Mouse (Mus musculus) hindbrain, embryonic 10.5 days (tissue): ENCODE measurements around the gene Frmd5. TPM values are rescaled to one million over a fixed set of nuclear protein-coding genes. Genes with fewer than 3 reads are reported as not detected.

Experiments used
- DNase-seq: peaks from one replicate; pipeline ENCODE4 v3.0.0-alpha.2; 2017; ENCODE audit warnings: low spot score
- H3K27ac ChIP-seq: fragments of 300-500 bp; sonication (generic); 2 replicates; pipeline ENCODE4 v1.5.1; 2016; ENCODE audit warnings: mild to moderate bottlenecking, moderate library complexity
- H3K27me3 ChIP-seq: fragments of 300-500 bp; sonication (generic); 2 replicates; pipeline ENCODE4 v1.6.1; 2016; ENCODE audit warnings: mild to moderate bottlenecking; ENCODE audit not compliant: poor library complexity, insufficient read depth, severe bottlenecking
- H3K36me3 ChIP-seq: fragments of 300-500 bp; sonication (generic); 2 replicates; pipeline ENCODE4 v1.6.1; 2016; ENCODE audit warnings: mild to moderate bottlenecking, moderate library complexity
- H3K4me1 ChIP-seq: fragments of 300-500 bp; sonication (generic); replicated peaks from 2 replicates; pipeline ENCODE4 v1.6.1; 2016; ENCODE audit warnings: mild to moderate bottlenecking
- H3K4me3 ChIP-seq: fragments of 300-500 bp; sonication (generic); 2 replicates; pipeline ENCODE4 v1.5.1; 2016; ENCODE audit warnings: mild to moderate bottlenecking, moderate library complexity
- H3K9me3 ChIP-seq: fragments of 300-500 bp; sonication (generic); 2 replicates; pipeline ENCODE4 v1.6.1; 2016; ENCODE audit warnings: mild to moderate bottlenecking, moderate library complexity
- WGBS: fragments of 180-500 bp; shearing (Covaris S2); methylation state at CpG from one replicate; pipeline ENCODE4 v1.1.7; 2016; 5-methylcytosine and 5-hydroxymethylcytosine counted together
- polyA plus RNA-seq: library from polyadenylated mRNA; unstranded; fragments of >200 nt; fragmentation: Nextera tagmentation; extraction: Ambion mirVana; gene quantifications from 2 replicates; pipeline ENCODE4 v1.2.1, GENCODE M21; 2016

Frmd5 gene
- polyA plus RNA-seq, 1 experiment from 2014 or later = 15.3 TPM

DNA sequence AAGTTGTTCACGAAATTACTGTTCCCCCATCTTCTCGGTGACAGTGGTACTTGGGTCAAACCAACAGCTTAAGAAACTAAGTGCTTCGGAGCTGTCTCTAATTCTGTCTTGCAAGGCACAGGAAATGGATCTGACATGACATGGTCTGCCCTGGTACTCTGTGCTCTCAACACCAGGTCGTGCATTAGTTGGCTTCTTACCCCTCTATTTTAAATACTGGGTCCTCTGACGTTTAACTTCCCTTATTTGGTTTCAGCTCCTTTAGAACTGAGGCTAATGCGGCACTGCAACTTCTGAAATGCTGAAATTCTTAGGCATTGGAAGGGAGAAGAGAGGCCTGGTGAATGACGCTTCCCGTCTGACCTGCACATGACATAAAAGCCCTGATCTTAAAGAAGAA is 48.6 kb downstream of the Frmd5 start:
- Histone ChIP-seq H3K36me3 (no peaks in the 10 kb centered on the region), H3K9me3 (no peaks in the 10 kb centered on the region), H3K27ac (no peak overlapping the region), H3K27me3 (no peaks in the 10 kb centered on the region), H3K4me1 (peaks cover 20% of the 10 kb centered on the region), H3K4me3 (no peak overlapping the region)
- WGBS = 90% methylated on average over 8 of the region's 8 CpGs
- DNase-seq = no peak

- Histone ChIP-seq H3K27ac (no peak overlapping the region), H3K27me3 (no peaks in the 10 kb centered on the region), H3K4me3 (no peak overlapping the region), H3K9me3 (no peaks in the 10 kb centered on the region), H3K4me1 (peaks cover 20% of the 10 kb centered on the region), H3K36me3 (no peaks in the 10 kb centered on the region)
- 93% methylated on average over 1 of the region's 1 CpGs for WGBS
- DNase-seq = no peak
Observed at GRCm38 (mm10) chr2:121756336-121756735, 50.6 kb downstream of the Frmd5 start.

DNA sequence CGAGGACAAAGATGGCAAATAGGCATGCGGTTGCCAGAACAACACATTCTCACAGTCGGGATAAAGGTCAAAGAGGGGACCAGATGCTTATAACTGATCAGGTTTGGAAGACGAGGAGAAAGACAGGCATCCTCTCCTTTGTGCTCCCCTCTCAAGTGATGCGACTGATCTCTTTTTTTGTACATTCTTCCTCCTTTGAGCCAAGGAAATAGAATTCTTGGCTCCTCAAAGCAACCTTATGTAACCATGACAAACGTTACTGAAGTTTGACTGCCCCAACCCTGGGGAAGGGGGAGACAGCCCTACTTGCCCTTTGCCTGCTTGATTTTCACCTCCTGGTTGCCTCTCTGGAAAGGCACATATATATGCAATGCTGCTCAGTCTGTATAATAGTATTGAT is 51.8 kb downstream of the Frmd5 start:
- peak overlapping the region; percentile 19; the same call in 1 of the 2 replicates for H3K27ac ChIP-seq
- H3K27me3 ChIP-seq = no peaks in the 10 kb centered on the region
- no peak for DNase-seq
- WGBS = 16% methylated on average over 6 of the region's 6 CpGs
- H3K9me3 ChIP-seq = no peaks in the 10 kb centered on the region
- H3K36me3 ChIP-seq = no peaks in the 10 kb centered on the region
- no peak overlapping the region for H3K4me3 ChIP-seq
- peaks cover 20% of the 10 kb centered on the region for H3K4me1 ChIP-seq

- Histone ChIP-seq H3K4me3 (no peak overlapping the region), H3K9me3 (peaks cover 6% of the 10 kb centered on the region; the same call in 1 of the 2 replicates), H3K27ac (no peak overlapping the region), H3K36me3 (no peaks in the 10 kb centered on the region), H3K4me1 (peaks cover 13% of the 10 kb centered on the region), H3K27me3 (no peaks in the 10 kb centered on the region)
- 91% methylated on average over 6 of the region's 6 CpGs for WGBS
- DNase-seq = no peak
Observed at GRCm38 (mm10) chr2:121750121-121750520, 56.8 kb downstream of the Frmd5 start.

GRCm38 (mm10) chr2:121741151-121741550 is 65.7 kb downstream of the Frmd5 start:
- H3K4me1 ChIP-seq = no peaks in the 10 kb centered on the region
- no peaks in the 10 kb centered on the region for H3K36me3 ChIP-seq
- WGBS = 94% methylated on average over 2 of the region's 2 CpGs
- no peaks in the 10 kb centered on the region for H3K27me3 ChIP-seq
- no peak overlapping the region for H3K4me3 ChIP-seq
- H3K9me3 ChIP-seq = peaks cover 4% of the 10 kb centered on the region; the same call in 1 of the 2 replicates
- no peak overlapping the region for H3K27ac ChIP-seq
- DNase-seq = no peak

- no peak for DNase-seq
- Histone ChIP-seq H3K9me3 (no peaks in the 10 kb centered on the region), H3K27me3 (no peaks in the 10 kb centered on the region), H3K27ac (no peak overlapping the region), H3K4me3 (no peak overlapping the region), H3K36me3 (no peaks in the 10 kb centered on the region), H3K4me1 (no peaks in the 10 kb centered on the region)
- WGBS = 90% methylated on average over 4 of the region's 4 CpGs
Observed at GRCm38 (mm10) chr2:121739410-121739809, 67.5 kb downstream of the Frmd5 start.

- H3K27me3 ChIP-seq = no peaks in the 10 kb centered on the region
- H3K4me1 ChIP-seq = no peaks in the 10 kb centered on the region
- H3K9me3 ChIP-seq = no peaks in the 10 kb centered on the region
- H3K4me3 ChIP-seq = no peak overlapping the region
- 74% methylated on average over 7 of the region's 7 CpGs for WGBS
- DNase-seq = no peak
- H3K27ac ChIP-seq = no peak overlapping the region
- no peaks in the 10 kb centered on the region for H3K36me3 ChIP-seq
Observed at GRCm38 (mm10) chr2:121733426-121733825, 73.5 kb downstream of the Frmd5 start.

DNA sequence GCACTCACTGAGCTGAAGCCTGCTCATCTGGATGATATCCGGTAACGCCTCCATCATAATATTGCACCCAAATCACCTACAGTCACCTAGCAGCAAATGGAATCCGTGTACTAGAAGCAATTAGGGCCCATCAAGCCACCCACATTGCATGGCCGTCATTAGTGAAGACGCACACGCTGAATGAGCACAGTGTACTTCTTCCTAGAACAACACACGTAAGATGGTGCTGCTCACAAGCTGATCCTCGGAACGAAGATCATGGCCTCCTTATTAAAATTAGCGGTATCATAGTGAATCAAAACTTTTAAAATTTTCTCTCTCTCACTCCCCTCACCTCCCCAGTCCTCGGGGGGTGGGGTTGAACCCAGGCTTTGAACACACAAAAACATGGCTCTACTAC is 76.4 kb downstream of the Frmd5 start:
- no peaks in the 10 kb centered on the region for H3K9me3 ChIP-seq
- H3K27me3 ChIP-seq = no peaks in the 10 kb centered on the region
- no peak overlapping the region for H3K4me3 ChIP-seq
- H3K4me1 ChIP-seq = no peaks in the 10 kb centered on the region
- no peak overlapping the region for H3K27ac ChIP-seq
- WGBS = 95% methylated on average over 11 of the region's 11 CpGs
- H3K36me3 ChIP-seq = no peaks in the 10 kb centered on the region
- no peak for DNase-seq

- Histone ChIP-seq H3K27ac (no peak overlapping the region), H3K4me3 (no peak overlapping the region), H3K36me3 (no peaks in the 10 kb centered on the region), H3K4me1 (no peaks in the 10 kb centered on the region), H3K9me3 (no peaks in the 10 kb centered on the region), H3K27me3 (no peaks in the 10 kb centered on the region)
- DNase-seq = no peak
- WGBS = 83% methylated on average over 9 of the region's 9 CpGs
Observed at GRCm38 (mm10) chr2:121728907-121729575, 77.8 kb downstream of the Frmd5 start.

- H3K9me3 ChIP-seq = no peaks in the 10 kb centered on the region
- WGBS = 89% methylated on average over 4 of the region's 4 CpGs
- no peak for DNase-seq
Observed at GRCm38 (mm10) chr2:121724866-121725265, 82.0 kb downstream of the Frmd5 start.

DNA sequence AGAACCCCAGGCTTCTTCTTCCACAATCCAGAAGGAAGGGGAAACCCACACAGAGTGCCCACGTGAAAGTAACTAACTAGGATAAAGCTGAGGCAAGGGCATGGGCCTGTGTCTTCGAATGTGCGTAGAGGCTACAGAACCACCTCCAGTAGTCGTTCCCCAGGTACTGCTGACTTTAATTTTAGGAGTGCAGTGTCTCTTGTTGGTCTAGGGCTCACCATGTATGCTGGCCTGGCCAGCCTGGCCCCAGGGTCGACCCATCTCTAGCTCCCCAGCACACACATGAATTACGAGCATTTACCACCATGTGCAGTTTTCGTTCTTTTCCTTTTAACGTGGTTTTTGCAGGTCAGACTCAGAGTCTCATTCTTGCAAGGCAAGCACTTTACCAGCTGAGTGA is 83.1 kb downstream of the Frmd5 start:
- WGBS = 90% methylated on average over 8 of the region's 8 CpGs
- Histone ChIP-seq H3K27ac (no peak overlapping the region), H3K4me3 (no peak overlapping the region), H3K36me3 (no peaks in the 10 kb centered on the region), H3K27me3 (no peaks in the 10 kb centered on the region), H3K4me1 (peaks cover 4% of the 10 kb centered on the region; the same call in 1 of the 2 replicates), H3K9me3 (no peaks in the 10 kb centered on the region)
- no peak for DNase-seq

More at GRCm38 (mm10) chr2:121724866-121725265, 82.0 kb downstream of the Frmd5 start:
- no peak overlapping the region for H3K27ac ChIP-seq
- H3K36me3 ChIP-seq = no peaks in the 10 kb centered on the region
- no peaks in the 10 kb centered on the region for H3K27me3 ChIP-seq
- H3K4me3 ChIP-seq = no peak overlapping the region
- no peaks in the 10 kb centered on the region for H3K4me1 ChIP-seq

GRCm38 (mm10) chr2:121719000-121719399 is 87.9 kb downstream of the Frmd5 start:
- Histone ChIP-seq H3K36me3 (no peaks in the 10 kb centered on the region), H3K27me3 (no peaks in the 10 kb centered on the region), H3K4me3 (no peak overlapping the region), H3K27ac (no peak overlapping the region), H3K4me1 (peaks cover 20% of the 10 kb centered on the region; the same call in 1 of the 2 replicates), H3K9me3 (no peaks in the 10 kb centered on the region)
- 82% methylated on average over 6 of the region's 6 CpGs for WGBS
- no peak for DNase-seq

DNA sequence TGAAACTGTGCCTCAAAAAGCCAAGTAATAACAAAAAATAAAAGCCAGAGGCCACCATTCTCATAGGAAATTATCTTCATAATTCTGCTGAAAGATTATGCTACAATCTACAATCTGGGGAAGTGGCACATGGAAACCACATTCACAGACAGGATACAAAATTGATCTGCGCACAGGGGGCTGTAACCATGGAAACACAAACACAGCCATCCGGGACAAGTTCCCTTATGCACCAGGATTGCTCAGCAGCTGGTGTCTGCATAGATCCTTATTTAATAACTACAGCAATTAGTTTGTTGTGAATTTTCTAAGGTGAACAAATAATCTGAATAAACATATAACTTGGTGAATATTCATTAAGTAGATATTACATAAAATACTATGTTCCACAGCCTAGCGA is 89.8 kb downstream of the Frmd5 start:
- 67% methylated on average over 3 of the region's 3 CpGs for WGBS
- Histone ChIP-seq H3K9me3 (no peaks in the 10 kb centered on the region), H3K4me3 (no peak overlapping the region), H3K27ac (no peak overlapping the region), H3K36me3 (no peaks in the 10 kb centered on the region), H3K4me1 (peaks cover 20% of the 10 kb centered on the region), H3K27me3 (no peaks in the 10 kb centered on the region)
- DNase-seq = no peak

- DNase-seq = no peak
- Histone ChIP-seq H3K4me1 (peaks cover 20% of the 10 kb centered on the region), H3K9me3 (no peaks in the 10 kb centered on the region), H3K27me3 (no peaks in the 10 kb centered on the region), H3K36me3 (no peaks in the 10 kb centered on the region), H3K4me3 (no peak overlapping the region), H3K27ac (no peak overlapping the region)
- WGBS = 92% methylated on average over 4 of the region's 4 CpGs
Observed at GRCm38 (mm10) chr2:121713567-121713966, 93.3 kb downstream of the Frmd5 start.
